Mouse (Mus musculus) granulocyte monocyte progenitor cell, adult 5-6 weeks (primary cell): ENCODE results near the gene Fam122c. TPM values are rescaled to one million over a fixed set of nuclear protein-coding genes. Genes with fewer than 3 reads are reported as not detected.

Experiments used
- ATAC-seq: replicated peaks from 2 replicates; pipeline ENCODE4 v1.8.0; 2016; ENCODE audit warnings: mild to moderate bottlenecking, moderate TSS enrichment, inconsistent platforms; ENCODE audit not compliant: poor library complexity, severe bottlenecking
- total RNA-seq, 2 experiments: library from RNA; stranded (forward) in 1 of 2; stranded (reverse) in 1 of 2; fragments of 200-712, 200-1000 nt in 1 of 2; fragments of >200 nt in 1 of 2; fragmentation: Nextera tagmentation in 1 of 2; gene quantifications; 2 replicates each; pipeline ENCODE4 v1.2.3; 2014 to 2017

The Fam122c gene
- total RNA-seq, 2 experiments from 2014 or later = not detected

GRCm38 (mm10) chrX:53369534-53370365 lies 96.5 kb downstream of the Fam122c start:
- ATAC-seq = peak; percentile 70

GRCm38 (mm10) chrX:53370366-53370740 lies 97.1 kb downstream of the Fam122c start, which contains the start of gene Mospd1:
Mospd1 (minus strand) TSS chrX:53370502.
- ATAC-seq = peak; percentile 90

Other genes with a start within 250 kb of the Fam122c start
- gene Plac1, start 33.3 kb upstream of the Fam122c start, total RNA-seq (2014; fragmentation: Nextera tagmentation) = not detected in 2 replicates
- gene Plac1, start 33.3 kb upstream of the Fam122c start, total RNA-seq (2017) = not detected in 2 replicates
- 13.2 and 19.6 TPM in 2 replicates for gene Fam122b, start 3.6 kb upstream of the Fam122c start, total RNA-seq (2014; fragmentation: Nextera tagmentation)
- gene Fam122b, start 3.6 kb upstream of the Fam122c start, total RNA-seq (2017) = 5.4 and 9.1 TPM in 2 replicates
- 17.1 and 26.1 TPM in 2 replicates for gene Mospd1, start 97.1 kb downstream of the Fam122c start, total RNA-seq (2014; fragmentation: Nextera tagmentation)
- 24.8 and 27.5 TPM in 2 replicates for gene Mospd1, start 97.1 kb downstream of the Fam122c start, total RNA-seq (2017)
- gene Etd, start 161.5 kb downstream of the Fam122c start, total RNA-seq (2014; fragmentation: Nextera tagmentation) = not detected in 2 replicates
- not detected in 2 replicates for gene Etd, start 161.5 kb downstream of the Fam122c start, total RNA-seq (2017)